Mouse (Mus musculus): ENCODE measurements around the gene Nfkb1. TPM values are rescaled to one million over a fixed set of nuclear protein-coding genes. Genes with fewer than 3 reads are reported as not detected.
A peak's percentile ranks its signal among the peaks of the same experiment; 100 is the strongest.

Gene Nfkb1
- polyA plus RNA-seq, 1 experiment from 2014 or later: 7.2 TPM

DNA sequence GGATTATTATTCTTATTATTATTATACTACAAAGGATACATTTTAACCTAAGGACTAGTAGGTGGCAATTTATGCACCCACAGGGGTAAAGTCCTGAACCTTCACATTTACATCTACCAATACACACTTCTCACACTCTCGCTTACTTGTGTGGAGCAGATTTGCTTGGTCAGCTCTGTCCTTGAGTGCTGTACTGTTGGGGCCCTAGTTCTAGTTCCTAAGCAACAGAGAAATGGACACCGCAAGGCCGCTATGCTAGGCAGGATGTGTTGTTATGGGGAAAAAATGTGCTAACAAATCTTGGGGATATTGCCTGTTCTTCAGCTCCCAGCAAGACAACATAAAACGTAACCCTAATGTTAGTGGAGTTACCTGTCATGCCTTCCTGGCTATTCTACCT lies 99.3 kb downstream of the Nfkb1 start:
- Histone ChIP-seq H3K4me3 (replicated peaks) (no peak overlapping the region), H3K4me1 (replicated peaks) (0 out of 2 replicates have a peak, but pooled peaks cover 3% of the 10 kb centered on the region), H3K4me2 (replicated peaks) (no peak overlapping the region), H3K36me3 (peaks cover 58% of the 10 kb centered on the region), H3K9ac (replicated peaks) (no peak overlapping the region), H3K27ac (no peak overlapping the region), H3K27me3 (no peaks in the 10 kb centered on the region), H3K9me3 (no peaks in the 10 kb centered on the region)
- 80% methylated on average over 4 of the region's 4 CpGs for WGBS
- no peak for ATAC-seq

- no peak overlapping the region for H3K4me2 ChIP-seq (replicated peaks)
- 0 out of 2 replicates have a peak, but pooled peaks cover 3% of the 10 kb centered on the region for H3K4me1 ChIP-seq (replicated peaks)
- ATAC-seq: no peak; the same call in 1 of the 2 replicates
- WGBS: 83% methylated on average over 5 of the region's 5 CpGs
- peaks cover 58% of the 10 kb centered on the region for H3K36me3 ChIP-seq
- H3K27ac ChIP-seq: no peak overlapping the region
- H3K4me3 ChIP-seq (replicated peaks): no peak overlapping the region
- no peak overlapping the region for H3K9ac ChIP-seq (replicated peaks)
- H3K9me3 ChIP-seq: no peaks in the 10 kb centered on the region
- H3K27me3 ChIP-seq: no peaks in the 10 kb centered on the region
These were observed 100.0 kb downstream of the Nfkb1 start for GRCm38 (mm10) chr3:135591376-135591775.

DNA sequence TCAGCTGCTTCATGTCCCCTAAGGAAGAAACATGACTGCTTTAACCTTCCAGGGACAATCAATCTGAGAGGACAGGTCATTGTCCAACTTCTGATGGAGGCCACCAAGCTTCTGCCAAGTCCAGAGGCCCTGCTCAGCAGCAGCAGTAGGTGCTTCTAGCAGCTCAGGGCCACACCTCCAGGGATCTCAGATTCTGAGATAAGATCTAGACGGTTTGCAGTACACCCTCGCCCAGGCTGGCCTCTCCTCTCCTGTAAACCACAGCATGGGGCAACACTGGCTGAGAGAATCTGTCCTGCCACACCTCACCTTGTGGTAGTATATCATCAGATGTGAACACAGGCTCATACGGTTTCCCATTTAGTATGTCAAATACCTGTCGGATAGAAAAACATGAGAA lies 100.9 kb downstream of the Nfkb1 start:
- Histone ChIP-seq H3K4me2 (replicated peaks) (no peak overlapping the region), H3K27ac (no peak overlapping the region), H3K36me3 (peaks cover 60% of the 10 kb centered on the region), H3K4me1 (replicated peaks) (0 out of 2 replicates have a peak, but pooled peaks cover 3% of the 10 kb centered on the region), H3K9me3 (no peaks in the 10 kb centered on the region), H3K9ac (replicated peaks) (no peak overlapping the region), H3K4me3 (replicated peaks) (no peak overlapping the region), H3K27me3 (no peaks in the 10 kb centered on the region)
- 89% methylated on average over 4 of the region's 4 CpGs for WGBS
- ATAC-seq: no peak

DNA sequence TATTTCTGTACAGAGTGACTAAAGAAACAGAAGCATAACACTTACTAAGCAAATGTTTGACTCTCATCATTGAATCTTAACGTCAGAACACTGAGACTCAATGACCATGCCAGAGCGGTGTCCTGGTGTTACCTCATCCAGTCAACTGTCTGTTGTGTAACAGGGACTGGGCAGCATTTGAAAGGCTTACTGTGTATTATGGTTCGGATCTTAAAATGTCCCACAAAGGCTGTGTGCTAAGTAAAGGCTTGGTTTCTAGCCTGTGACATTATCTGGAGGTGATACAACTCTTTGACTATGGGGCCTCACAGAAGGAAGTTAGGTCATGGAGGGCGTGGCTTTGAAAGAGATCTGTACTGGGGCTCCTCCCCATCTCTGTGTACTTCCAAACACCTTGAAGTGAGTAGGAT lies 104.9 kb downstream of the Nfkb1 start:
- Histone ChIP-seq H3K4me1 (replicated peaks) (peaks cover 8% of the 10 kb centered on the region), H3K9ac (replicated peaks) (no peak overlapping the region), H3K9me3 (no peaks in the 10 kb centered on the region), H3K27ac (no peak overlapping the region), H3K4me3 (replicated peaks) (no peak overlapping the region), H3K36me3 (peaks cover 49% of the 10 kb centered on the region), H3K27me3 (no peaks in the 10 kb centered on the region), H3K4me2 (replicated peaks) (no peak overlapping the region)
- no peak for ATAC-seq
- 90% methylated on average over 4 of the region's 4 CpGs for WGBS

DNA sequence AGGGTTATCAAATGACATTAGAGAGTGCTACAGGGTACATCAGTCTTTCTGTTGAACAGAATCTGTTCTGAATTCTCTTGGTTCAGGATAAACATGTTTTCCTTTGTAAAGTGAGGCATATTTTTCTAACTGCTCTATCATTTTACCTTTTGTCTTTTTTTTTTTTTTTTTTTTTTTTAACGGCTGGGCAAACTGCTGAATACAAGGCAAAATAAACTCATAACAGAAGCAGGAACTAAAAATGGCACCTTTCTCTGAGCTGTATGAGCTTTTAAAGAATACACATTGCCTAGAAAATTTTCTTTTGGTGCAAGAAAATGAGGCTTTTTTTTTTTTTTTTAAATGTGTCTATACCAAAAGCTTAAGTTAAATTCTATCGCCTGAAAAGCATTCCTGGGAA lies 105.3 kb downstream of the Nfkb1 start:
- ATAC-seq: no peak

DNA sequence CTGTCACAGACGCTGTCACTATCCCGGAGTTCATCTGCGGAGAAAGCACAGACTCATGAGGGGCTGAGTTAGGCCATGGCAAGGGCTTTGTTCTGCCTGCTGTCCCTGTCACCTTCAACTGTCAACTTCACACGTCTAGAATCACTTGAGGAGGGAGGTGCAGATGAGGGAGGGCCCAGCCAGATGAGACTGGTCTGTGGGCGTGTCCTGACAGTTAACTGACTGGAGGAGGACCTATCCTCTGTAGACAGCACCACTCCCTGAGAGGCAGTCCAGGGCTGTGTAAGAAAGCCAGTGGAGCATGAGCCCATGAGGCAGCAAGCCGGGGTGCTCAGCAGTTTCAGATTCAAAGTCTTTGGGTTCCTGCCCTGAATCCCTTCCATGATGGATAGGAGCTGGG lies 105.9 kb downstream of the Nfkb1 start:
- Histone ChIP-seq H3K4me1 (replicated peaks) (peaks cover 10% of the 10 kb centered on the region), H3K27ac (no peak overlapping the region), H3K9me3 (no peaks in the 10 kb centered on the region), H3K27me3 (no peaks in the 10 kb centered on the region), H3K9ac (replicated peaks) (no peak overlapping the region), H3K36me3 (peaks cover 44% of the 10 kb centered on the region), H3K4me3 (replicated peaks) (no peak overlapping the region), H3K4me2 (replicated peaks) (no peak overlapping the region)
- ATAC-seq: no peak
- 57% methylated on average over 6 of the region's 6 CpGs for WGBS

More for the DNA sequence above, 105.3 kb downstream of the Nfkb1 start:
- H3K4me2 ChIP-seq (replicated peaks): no peak overlapping the region
- no peaks in the 10 kb centered on the region for H3K9me3 ChIP-seq
- 93% methylated on average over 2 of the region's 2 CpGs for WGBS
- no peak overlapping the region for H3K4me3 ChIP-seq (replicated peaks)
- H3K36me3 ChIP-seq: peaks cover 49% of the 10 kb centered on the region
- no peak overlapping the region for H3K9ac ChIP-seq (replicated peaks)
- peaks cover 10% of the 10 kb centered on the region for H3K4me1 ChIP-seq (replicated peaks)
- H3K27ac ChIP-seq: no peak overlapping the region
- H3K27me3 ChIP-seq: no peaks in the 10 kb centered on the region

- H3K27me3 ChIP-seq: no peaks in the 10 kb centered on the region
- no peaks in the 10 kb centered on the region for H3K9me3 ChIP-seq
- 85% methylated on average over 7 of the region's 7 CpGs for WGBS
- 0 out of 2 replicates have a peak overlapping the region, but pooled peaks have one; percentile 19 for H3K27ac ChIP-seq
- peaks cover 10% of the 10 kb centered on the region for H3K4me1 ChIP-seq (replicated peaks)
- H3K9ac ChIP-seq (replicated peaks): 0 out of 2 replicates have a peak overlapping the region, but pooled peaks have one; percentile 5
- H3K4me3 ChIP-seq (replicated peaks): no peak overlapping the region
- no peak; the same call in 1 of the 2 replicates for ATAC-seq
- no peak overlapping the region for H3K4me2 ChIP-seq (replicated peaks)
- H3K36me3 ChIP-seq: peaks cover 22% of the 10 kb centered on the region
These were observed 109.1 kb downstream of the Nfkb1 start for GRCm38 (mm10) chr3:135582246-135582645.

- Histone ChIP-seq H3K4me1 (replicated peaks) (peaks cover 10% of the 10 kb centered on the region), H3K4me3 (replicated peaks) (no peak overlapping the region), H3K27ac (peak overlapping the region; percentile 19; the same call in 1 of the 2 replicates), H3K4me2 (replicated peaks) (no peak overlapping the region), H3K27me3 (no peaks in the 10 kb centered on the region), H3K9ac (replicated peaks) (0 out of 2 replicates have a peak overlapping the region, but pooled peaks have one; percentile 5), H3K9me3 (no peaks in the 10 kb centered on the region), H3K36me3 (peaks cover 16% of the 10 kb centered on the region)
- peak; percentile 86 for ATAC-seq
- 8% methylated on average over 10 of the region's 10 CpGs for WGBS
These were observed 109.7 kb downstream of the Nfkb1 start for GRCm38 (mm10) chr3:135581606-135582117.

- Histone ChIP-seq H3K4me3 (replicated peaks) (no peak overlapping the region), H3K9me3 (no peaks in the 10 kb centered on the region), H3K4me1 (replicated peaks) (peaks cover 10% of the 10 kb centered on the region), H3K27me3 (no peaks in the 10 kb centered on the region), H3K4me2 (replicated peaks) (no peak overlapping the region), H3K27ac (no peak overlapping the region), H3K9ac (replicated peaks) (no peak overlapping the region), H3K36me3 (peaks cover 14% of the 10 kb centered on the region)
- ATAC-seq: no peak
- WGBS: 84% methylated on average over 21 of the region's 21 CpGs
These were observed 110.7 kb downstream of the Nfkb1 start for GRCm38 (mm10) chr3:135580439-135581275.

DNA sequence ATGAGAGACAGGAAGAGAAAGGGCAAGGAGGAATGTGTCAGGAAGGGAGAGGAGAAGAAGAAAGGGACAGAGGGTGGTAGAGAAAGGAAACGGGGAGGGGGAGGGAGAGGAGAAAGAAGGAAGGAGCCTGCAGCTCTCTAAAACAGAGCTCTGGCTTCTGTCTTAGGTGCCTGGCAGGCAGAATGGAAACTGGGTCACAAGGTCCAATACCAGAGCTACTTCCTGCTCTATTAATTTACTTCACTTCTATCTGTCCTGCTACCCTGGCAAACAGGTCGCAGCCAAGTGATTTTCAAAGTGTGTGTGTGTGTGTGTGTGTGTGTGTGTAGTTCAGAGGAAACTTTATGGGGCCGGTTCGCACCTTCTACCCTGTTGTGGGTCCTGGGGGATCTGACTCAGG lies 112.2 kb downstream of the Nfkb1 start:
- peaks cover 3% of the 10 kb centered on the region; the same call in 1 of the 2 replicates for H3K36me3 ChIP-seq
- peaks cover 10% of the 10 kb centered on the region for H3K4me1 ChIP-seq (replicated peaks)
- no peak overlapping the region for H3K4me2 ChIP-seq (replicated peaks)
- no peak overlapping the region for H3K9ac ChIP-seq (replicated peaks)
- WGBS: 65% methylated on average over 4 of the region's 4 CpGs
- no peaks in the 10 kb centered on the region for H3K27me3 ChIP-seq
- no peak overlapping the region for H3K4me3 ChIP-seq (replicated peaks)
- no peak for ATAC-seq
- H3K9me3 ChIP-seq: no peaks in the 10 kb centered on the region
- no peak overlapping the region for H3K27ac ChIP-seq

DNA sequence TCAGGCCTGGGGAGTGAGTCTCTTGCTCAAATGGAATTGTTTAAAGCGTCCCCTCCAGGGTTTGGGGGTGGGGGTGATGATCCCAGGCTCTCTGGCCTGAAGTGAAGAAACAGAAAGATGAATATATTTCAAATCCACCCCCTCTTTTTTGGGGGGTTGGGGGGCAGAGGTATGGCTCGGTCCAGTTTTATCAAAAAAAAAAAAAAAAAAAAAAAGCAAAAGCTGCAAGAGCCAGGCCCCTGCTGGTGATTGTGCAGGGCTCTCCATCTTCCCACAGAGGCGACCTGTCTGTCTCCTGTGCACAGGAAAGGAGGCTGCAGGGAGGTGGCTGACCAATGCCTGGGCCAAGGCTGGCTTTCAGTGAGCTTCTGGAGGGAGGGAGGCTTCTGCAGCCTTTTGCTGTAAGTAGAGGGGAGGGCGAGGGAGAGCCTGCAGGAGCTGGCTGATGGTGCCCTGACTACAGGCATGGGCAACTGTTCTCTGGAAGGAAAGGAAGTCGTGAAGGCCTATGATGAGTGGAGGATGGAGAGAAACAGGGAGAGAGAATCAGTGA lies 112.7 kb downstream of the Nfkb1 start:
- ATAC-seq: no peak
- WGBS: 47% methylated on average over 5 of the region's 5 CpGs
- no peak overlapping the region for H3K9ac ChIP-seq (replicated peaks)

DNA sequence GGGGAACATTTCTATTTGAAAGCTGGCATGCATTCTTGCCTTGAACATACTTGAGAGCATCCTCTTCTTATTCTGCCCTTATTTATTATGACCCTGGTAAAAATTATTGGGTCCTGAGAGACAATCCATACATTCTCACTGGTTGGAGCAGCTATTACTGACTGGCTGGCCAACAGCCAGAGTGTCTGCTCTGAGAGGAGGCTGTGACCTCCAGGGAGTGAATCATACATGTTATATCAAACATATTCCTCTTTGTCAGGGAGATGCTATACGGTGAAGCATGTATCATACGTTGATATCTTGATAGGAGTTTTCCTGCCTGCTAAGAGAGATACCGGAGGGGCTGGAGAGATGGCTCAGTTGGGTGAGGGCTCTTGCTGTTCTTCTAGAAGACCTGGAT lies 116.2 kb downstream of the Nfkb1 start:
- no peak overlapping the region for H3K4me3 ChIP-seq (replicated peaks)
- no peak overlapping the region for H3K4me2 ChIP-seq (replicated peaks)
- WGBS: 92% methylated on average over 3 of the region's 3 CpGs
- no peaks in the 10 kb centered on the region for H3K27me3 ChIP-seq
- H3K27ac ChIP-seq: no peak overlapping the region
- no peaks in the 10 kb centered on the region for H3K9me3 ChIP-seq
- H3K36me3 ChIP-seq: no peaks in the 10 kb centered on the region
- H3K9ac ChIP-seq (replicated peaks): no peak overlapping the region
- no peaks in the 10 kb centered on the region for H3K4me1 ChIP-seq (replicated peaks)
- ATAC-seq: no peak

More for the DNA sequence above, 112.7 kb downstream of the Nfkb1 start:
- Histone ChIP-seq H3K4me2 (replicated peaks) (no peak overlapping the region), H3K4me3 (replicated peaks) (no peak overlapping the region), H3K36me3 (no peaks in the 10 kb centered on the region), H3K9me3 (no peaks in the 10 kb centered on the region), H3K27me3 (no peaks in the 10 kb centered on the region), H3K27ac (no peak overlapping the region), H3K4me1 (replicated peaks) (peaks cover 10% of the 10 kb centered on the region)

Measured in midbrain, embryonic 13.5 days (tissue).